Mouse (Mus musculus) spleen, adult 2 months (tissue): ENCODE measurements around the gene Gdap1l1. TPM values are rescaled to one million over a fixed set of nuclear protein-coding genes. Genes with fewer than 3 reads are reported as not detected.

Source experiments
- DNase-seq, 2 experiments: peaks; one replicate each; pipeline versions ENCODE4 v3.0.0 to v3.0.0-alpha.2; 2012 to 2021; ENCODE audit warnings: low spot score in 2 of 2, low read depth in 1 of 2
- H3K27ac ChIP-seq: fragments of 200-500 bp; 2 replicates; pipeline ENCODE4 v1.5.1; 2012; ENCODE audit warnings: low read length, inconsistent platforms; ENCODE audit not compliant: insufficient read depth
- H3K27me3 ChIP-seq: fragments of 200-500 bp; 2 replicates; pipeline ENCODE4 v1.6.1; 2012; ENCODE audit warnings: mild to moderate bottlenecking, moderate library complexity, low read length, inconsistent platforms; ENCODE audit not compliant: control insufficient read depth, insufficient read depth
- H3K36me3 ChIP-seq: fragments of 200-500 bp; 2 replicates; pipeline ENCODE4 v1.6.1; 2012; ENCODE audit warnings: mild to moderate bottlenecking, low read length, inconsistent platforms; ENCODE audit not compliant: control insufficient read depth, insufficient read depth
- H3K4me1 ChIP-seq: fragments of 200-500 bp; 2 replicates; pipeline ENCODE4 v1.6.1; 2011; ENCODE audit warnings: inconsistent platforms; ENCODE audit not compliant: control insufficient read depth, insufficient read depth, insufficient read length
- H3K4me3 ChIP-seq: fragments of 200-500 bp; 2 replicates; pipeline ENCODE4 v1.5.1; 2011; ENCODE audit warnings: mild to moderate bottlenecking, inconsistent platforms; ENCODE audit not compliant: insufficient read depth, insufficient read length; ENCODE audit errors: extremely low read depth
- CTCF ChIP-seq: fragments of 200-500 bp; IDR thresholded peaks from 2 replicates; pipeline ENCODE4 v1.5.1; 2011; ENCODE audit warnings: mild to moderate bottlenecking, inconsistent platforms; ENCODE audit not compliant: insufficient read depth, insufficient read length, insufficient replicate concordance; ENCODE audit errors: extremely low read depth
- POLR2A ChIP-seq: fragments of 200-500 bp; IDR thresholded peaks from 2 replicates; pipeline ENCODE4 v1.6.1; 2011; ENCODE audit warnings: low read depth, low read length, inconsistent platforms
- WGBS: fragments of 180-500 bp; shearing (Covaris S2); methylation state at CpG from one replicate; pipeline ENCODE4 v1.1.7; 2018; 5-methylcytosine and 5-hydroxymethylcytosine counted together
- polyA plus RNA-seq: library from polyadenylated mRNA; depleted of rRNA; stranded (reverse); fragments of >200 nt; gene quantifications from 2 replicates; pipeline ENCODE4 v1.2.3, GENCODE M21; 2012

The Gdap1l1 gene
- polyA plus RNA-seq, 1 experiment: 0.19 TPM

GRCm38 (mm10) chr2:163438619-163439451 lies 559 bp downstream of the Gdap1l1 start:
- H3K36me3 ChIP-seq: no peaks in the 10 kb centered on the region
- WGBS: 8% methylated on average over 30 of the region's 30 CpGs
- H3K4me1 ChIP-seq: no peaks in the 10 kb centered on the region
- H3K27ac ChIP-seq: no peak overlapping the region
- H3K4me3 ChIP-seq: no peak overlapping the region
- TF ChIP-seq CTCF (no peak), POLR2A (no peak)
- DNase-seq: no peak
- peaks cover 5% of the 10 kb centered on the region for H3K27me3 ChIP-seq

- Histone ChIP-seq H3K4me1 (no peaks in the 10 kb centered on the region), H3K27me3 (peaks cover 5% of the 10 kb centered on the region), H3K4me3 (no peak overlapping the region), H3K36me3 (no peaks in the 10 kb centered on the region), H3K27ac (no peak overlapping the region)
- DNase-seq: no peak
- TF ChIP-seq POLR2A: no peak
- no peak for TF ChIP-seq CTCF
- WGBS: 63% methylated on average over 1 of the region's 1 CpGs
Measured at GRCm38 (mm10) chr2:163439488-163439887, 1.2 kb downstream of the Gdap1l1 start.

GRCm38 (mm10) chr2:163443543-163443942 lies 5.3 kb downstream of the Gdap1l1 start:
- TF ChIP-seq POLR2A (no peak), CTCF (no peak)
- no peaks in the 10 kb centered on the region for H3K36me3 ChIP-seq

GRCm38 (mm10) chr2:163444017-163444416 lies 5.7 kb downstream of the Gdap1l1 start:
- no peaks in the 10 kb centered on the region for H3K4me1 ChIP-seq
- H3K36me3 ChIP-seq: no peaks in the 10 kb centered on the region
- no peak overlapping the region for H3K4me3 ChIP-seq
- no peaks in the 10 kb centered on the region for H3K27me3 ChIP-seq
- 65% methylated on average over 7 of the region's 7 CpGs for WGBS
- no peak for DNase-seq
- TF ChIP-seq CTCF (no peak), POLR2A (no peak)
- no peak overlapping the region for H3K27ac ChIP-seq

More at GRCm38 (mm10) chr2:163443543-163443942, 5.3 kb downstream of the Gdap1l1 start:
- 56% methylated on average over 6 of the region's 6 CpGs for WGBS
- no peaks in the 10 kb centered on the region for H3K4me1 ChIP-seq
- no peak for DNase-seq
- no peak overlapping the region for H3K27ac ChIP-seq
- H3K27me3 ChIP-seq: peaks cover 3% of the 10 kb centered on the region
- no peak overlapping the region for H3K4me3 ChIP-seq

GRCm38 (mm10) chr2:163447375-163447774 lies 9.1 kb downstream of the Gdap1l1 start:
- Histone ChIP-seq H3K36me3 (no peaks in the 10 kb centered on the region), H3K4me3 (no peak overlapping the region), H3K4me1 (no peaks in the 10 kb centered on the region), H3K27ac (no peak overlapping the region), H3K27me3 (no peaks in the 10 kb centered on the region)
- 81% methylated on average over 12 of the region's 12 CpGs for WGBS
- no peak for TF ChIP-seq CTCF
- no peak for TF ChIP-seq POLR2A
- DNase-seq: no peak

- DNase-seq: no peak
- no peak for TF ChIP-seq POLR2A
- TF ChIP-seq CTCF: no peak
- H3K4me3 ChIP-seq: no peak overlapping the region
- no peaks in the 10 kb centered on the region for H3K36me3 ChIP-seq
- H3K27me3 ChIP-seq: no peaks in the 10 kb centered on the region
- H3K27ac ChIP-seq: no peak overlapping the region
- no peaks in the 10 kb centered on the region for H3K4me1 ChIP-seq
- WGBS: 69% methylated on average over 3 of the region's 3 CpGs
Measured at GRCm38 (mm10) chr2:163449276-163449675, 11.0 kb downstream of the Gdap1l1 start.
